Mouse (Mus musculus) neural tube, postnatal 0 days (tissue): ENCODE data around the gene Gsto1. TPM values are rescaled to one million over a fixed set of nuclear protein-coding genes. Genes with fewer than 3 reads are reported as not detected.

Experiments used
- polyA plus RNA-seq: library from polyadenylated mRNA; unstranded; fragments of >200 nt; fragmentation: Nextera tagmentation; extraction: Ambion mirVana; gene quantifications from 2 replicates; pipeline ENCODE4 v1.2.1, GENCODE M21; 2015

Gsto1 gene
- 145 and 146 TPM in 2 replicates for polyA plus RNA-seq

GRCm38 (mm10) chr19:47854796-47855783 is at the start of gene Gsto1:
Gene Gsto1, plus strand, starts transcription at chr19:47854970.

GRCm38 (mm10) chr19:47865353-47865947 is 10.7 kb downstream of the Gsto1 start, which contains the start of gene Gsto2:
Gene Gsto2, plus strand, starts transcription at chr19:47865534.

Other genes starting within 250 kb of the Gsto1 start
- 0.21 and 0.29 TPM in 2 replicates for gene Col17a1, start 162.9 kb upstream of the Gsto1 start, polyA plus RNA-seq
- 187 and 210 TPM in 2 replicates for gene Sfr1, start 123.3 kb upstream of the Gsto1 start, polyA plus RNA-seq
- gene Gsto2, start 10.6 kb downstream of the Gsto1 start, polyA plus RNA-seq: 1.7 and 2.2 TPM in 2 replicates
- gene Cfap43, start 64.3 kb downstream of the Gsto1 start, polyA plus RNA-seq: 1.7 and 2.7 TPM in 2 replicates
- 2.2 and 2.6 TPM in 2 replicates for gene Itprip, start 64.3 kb downstream of the Gsto1 start, polyA plus RNA-seq
- gene Cfap58, start 82.7 kb downstream of the Gsto1 start, polyA plus RNA-seq: 0.59 and 1.2 TPM in 2 replicates